In genomic region chr9:50725921-50726590, GRCm38 (mm10) we compare ENCODE assay signal across 9 mouse cellular contexts. TPM values are rescaled to one million over a fixed set of nuclear protein-coding genes. Genes with fewer than 3 reads are reported as not detected.
DNase-seq lines count a peak whose midpoint lies in the region; ATAC-seq and TF ChIP-seq lines count a peak whose summit lies in the region.
"Had no signal": no experiment of that assay in that cellular context is flagged by ENCODE, and none has a peak within 500 bp of the region (broad histone marks: within the 10 kb centered on the region; RNA-seq: fewer than 3 reads in every experiment).

No protein-coding gene starts in this region.

- no peak for TF ChIP-seq CTCF in hindbrain, postnatal 0 days (IDR thresholded peaks at IDR 0.05; ENCODE audit: low read depth)

- no peak overlapping the region for H3K9ac ChIP-seq in embryonic facial prominence, embryonic 15.5 days
- no peak overlapping the region for H3K9ac ChIP-seq in hindbrain, postnatal 0 days (replicated peaks; ENCODE audit: low read length)
- peak overlapping the region; percentile 11; the same call in 1 of the 2 replicates for H3K9ac ChIP-seq in neural tube, embryonic 15.5 days (replicated peaks)

- H3K9me3 ChIP-seq in embryonic facial prominence, embryonic 15.5 days (replicated peaks) = no peaks in the 10 kb centered on the region
- no peaks in the 10 kb centered on the region for H3K9me3 ChIP-seq in hindbrain, postnatal 0 days (ENCODE audit: low read length)
- no peaks in the 10 kb centered on the region for H3K9me3 ChIP-seq in neural tube, embryonic 15.5 days (replicated peaks)

- peak overlapping the region; percentile 74 for H3K27ac ChIP-seq in embryonic facial prominence, embryonic 15.5 days (replicated peaks)
- peak overlapping the region; percentile 36; the same call in 1 of the 2 replicates for H3K27ac ChIP-seq in hindbrain, postnatal 0 days
- peak overlapping the region; percentile 92 for H3K27ac ChIP-seq in neural tube, embryonic 15.5 days (replicated peaks)

- peaks cover 60% of the 10 kb centered on the region for H3K4me1 ChIP-seq in embryonic facial prominence, embryonic 15.5 days
- peaks cover 22% of the 10 kb centered on the region for H3K4me1 ChIP-seq in hindbrain, postnatal 0 days (ENCODE audit: insufficient read depth, low read length)
- H3K4me1 ChIP-seq in neural tube, embryonic 15.5 days = peaks cover 67% of the 10 kb centered on the region

- H3K27me3 ChIP-seq in embryonic facial prominence, embryonic 15.5 days = no peaks in the 10 kb centered on the region
- no peaks in the 10 kb centered on the region for H3K27me3 ChIP-seq in hindbrain, postnatal 0 days (ENCODE audit: insufficient read depth, low read length)
- H3K27me3 ChIP-seq in neural tube, embryonic 15.5 days (replicated peaks) = no peaks in the 10 kb centered on the region

- H3K4me3 ChIP-seq in embryonic facial prominence, embryonic 15.5 days (replicated peaks) = peak overlapping the region; percentile 64
- H3K4me3 ChIP-seq in hindbrain, postnatal 0 days (ENCODE audit: low read length) = peak overlapping the region; percentile 57
- H3K4me3 ChIP-seq in neural tube, embryonic 15.5 days (replicated peaks) = peak overlapping the region; percentile 67

- H3K36me3 ChIP-seq in embryonic facial prominence, embryonic 15.5 days = no peaks in the 10 kb centered on the region
- no peaks in the 10 kb centered on the region for H3K36me3 ChIP-seq in hindbrain, postnatal 0 days (ENCODE audit: insufficient read depth, low read length)
- no peaks in the 10 kb centered on the region for H3K36me3 ChIP-seq in neural tube, embryonic 15.5 days

- DNase-seq in retina, postnatal 1 day = peak; percentile 42
- DNase-seq in retina, embryonic 14.5 days (ENCODE audit: low spot score) = no peak
- DNase-seq in hindbrain, postnatal 0 days (ENCODE audit: low spot score) = peak; percentile 36
- no peak for DNase-seq in left cerebral cortex, postnatal 4 days
- DNase-seq in spleen, postnatal 36 days (ENCODE audit: low spot score in 2 of 2) = no peak
- DNase-seq in MN1 (ENCODE audit: low spot score) = no peak
- DNase-seq: lung, postnatal 36 days had no signal

- no peak for ATAC-seq in embryonic facial prominence, embryonic 15.5 days (ENCODE audit: insufficient number of reproducible peaks, low FRiP score, low TSS enrichment, low read depth)
- ATAC-seq in hindbrain, postnatal 0 days = no peak
- ATAC-seq in neural tube, embryonic 15.5 days (ENCODE audit: low FRiP score) = no peak

- 21% methylated on average over 8 of the region's 8 CpGs for WGBS in embryonic facial prominence, embryonic 15.5 days
- 25% methylated on average over 8 of the region's 8 CpGs for WGBS in hindbrain, postnatal 0 days
- WGBS in neural tube, embryonic 15.5 days = 30% methylated on average over 8 of the region's 8 CpGs

- intact Hi-C loops in left cerebral cortex, postnatal 4 days (cut with DNase I) = no loop called here

- peak overlapping the region; percentile 82 for H3K4me2 ChIP-seq in embryonic facial prominence, embryonic 15.5 days (replicated peaks)
- peak overlapping the region; percentile 92 for H3K4me2 ChIP-seq in hindbrain, postnatal 0 days (ENCODE audit: low read depth, low read length)
- H3K4me2 ChIP-seq in neural tube, embryonic 15.5 days = peak overlapping the region; percentile 82

RNA-seq across cellular contexts. Expression of gene Dixdc1, which starts 13.3 kb away (rescaled TPM):
- polyA plus RNA-seq in embryonic facial prominence, embryonic 15.5 days (2015; fragmentation: Nextera tagmentation; extraction: Ambion mirVana) = 13.7 and 17.2 TPM in 2 replicates
- 40.3 and 50.7 TPM in 2 replicates for total RNA-seq in hindbrain, postnatal 0 days (2014; rRNA removed)
- polyA plus RNA-seq in hindbrain, postnatal 0 days (2015; fragmentation: Nextera tagmentation; extraction: Ambion mirVana) = 24.4 and 26.0 TPM in 2 replicates
- 28.3 and 30.4 TPM in 2 replicates for polyA plus RNA-seq in neural tube, embryonic 15.5 days (2015; fragmentation: Nextera tagmentation; extraction: Ambion mirVana)
- 10 to 100 TPM; 65.3 to 66.0 TPM for total RNA-seq in left cerebral cortex, postnatal 4 days (2021)

RNA-seq across cellular contexts. Expression of gene 2310030G06Rik, which starts 20.3 kb away (rescaled TPM):
- polyA plus RNA-seq in embryonic facial prominence, embryonic 15.5 days (2015; fragmentation: Nextera tagmentation; extraction: Ambion mirVana) = 9.5 TPM in 2 replicates
- total RNA-seq in hindbrain, postnatal 0 days (2014; rRNA removed) = 0.79 and 2.4 TPM in 2 replicates
- 2.7 and 3.0 TPM in 2 replicates for polyA plus RNA-seq in hindbrain, postnatal 0 days (2015; fragmentation: Nextera tagmentation; extraction: Ambion mirVana)
- 2.3 and 3.3 TPM in 2 replicates for polyA plus RNA-seq in neural tube, embryonic 15.5 days (2015; fragmentation: Nextera tagmentation; extraction: Ambion mirVana)
- total RNA-seq in left cerebral cortex, postnatal 4 days (2021) = 1 to 10 TPM; 1.8 to 2.0 TPM

RNA-seq across cellular contexts. Expression of gene Cryab, which starts 25.1 kb away (rescaled TPM):
- 139 and 178 TPM in 2 replicates for polyA plus RNA-seq in embryonic facial prominence, embryonic 15.5 days (2015; fragmentation: Nextera tagmentation; extraction: Ambion mirVana)
- total RNA-seq in hindbrain, postnatal 0 days (2014; rRNA removed) = 8.7 and 9.1 TPM in 2 replicates
- 31.2 and 31.4 TPM in 2 replicates for polyA plus RNA-seq in hindbrain, postnatal 0 days (2015; fragmentation: Nextera tagmentation; extraction: Ambion mirVana)
- polyA plus RNA-seq in neural tube, embryonic 15.5 days (2015; fragmentation: Nextera tagmentation; extraction: Ambion mirVana) = 24.7 and 28.2 TPM in 2 replicates
- total RNA-seq in left cerebral cortex, postnatal 4 days (2021) = 10 to 100 TPM; 39.1 to 40.9 TPM

RNA-seq across cellular contexts. Expression of gene Hspb2, which starts 26.1 kb away (rescaled TPM):
- polyA plus RNA-seq in embryonic facial prominence, embryonic 15.5 days (2015; fragmentation: Nextera tagmentation; extraction: Ambion mirVana) = 61.2 and 79.5 TPM in 2 replicates
- 5.4 TPM in 1 of 2 replicates, not detected in the other for total RNA-seq in hindbrain, postnatal 0 days (2014; rRNA removed)
- 2.2 and 2.9 TPM in 2 replicates for polyA plus RNA-seq in hindbrain, postnatal 0 days (2015; fragmentation: Nextera tagmentation; extraction: Ambion mirVana)
- 4.9 and 6.6 TPM in 2 replicates for polyA plus RNA-seq in neural tube, embryonic 15.5 days (2015; fragmentation: Nextera tagmentation; extraction: Ambion mirVana)
- 1 to 10 TPM; 1.0 to 1.3 TPM for total RNA-seq in left cerebral cortex, postnatal 4 days (2021)

RNA-seq across cellular contexts. Expression of gene Fdxacb1, which starts 42.0 kb away (rescaled TPM):
- 10.8 and 11.3 TPM in 2 replicates for polyA plus RNA-seq in embryonic facial prominence, embryonic 15.5 days (2015; fragmentation: Nextera tagmentation; extraction: Ambion mirVana)
- total RNA-seq in hindbrain, postnatal 0 days (2014; rRNA removed) = 8.9 and 11.7 TPM in 2 replicates
- 9.6 and 12.0 TPM in 2 replicates for polyA plus RNA-seq in hindbrain, postnatal 0 days (2015; fragmentation: Nextera tagmentation; extraction: Ambion mirVana)
- 9.0 and 10.8 TPM in 2 replicates for polyA plus RNA-seq in neural tube, embryonic 15.5 days (2015; fragmentation: Nextera tagmentation; extraction: Ambion mirVana)
- total RNA-seq in left cerebral cortex, postnatal 4 days (2021) = 1 to 10 TPM; 5.9 to 8.3 TPM

Comparison
In these comparisons a context has a peak if more than half of its experiments do, and no peak if none do; other contexts are left out.
1. DNase-seq: peak in retina, postnatal 1 day (single experiment) and hindbrain, postnatal 0 days (single experiment); none in retina, embryonic 14.5 days (single experiment), left cerebral cortex, postnatal 4 days (single experiment), spleen, postnatal 36 days (0 of 2) and MN1 (single experiment).
2. H3K27ac ChIP-seq: peak in every context shown above with its lines; median percentile 92 in neural tube, embryonic 15.5 days; 74 in embryonic facial prominence, embryonic 15.5 days; 36 in hindbrain, postnatal 0 days.
3. Peak in every context shown above with its lines, with median percentiles within 50 percentile points of each other: H3K4me2 ChIP-seq and H3K4me3 ChIP-seq.